Mouse (Mus musculus) cerebellum, postnatal 10 days (tissue): ENCODE measurements around the gene Ndufa10.
A peak's percentile ranks its signal among the peaks of the same experiment; 100 is the strongest.

Source experiments
- DNase-seq, 2 experiments: peaks; one replicate each; pipeline ENCODE4 v3.0.0; 2021; ENCODE audit warnings: mixed read lengths in 2 of 2

Gene Ndufa10

DNA sequence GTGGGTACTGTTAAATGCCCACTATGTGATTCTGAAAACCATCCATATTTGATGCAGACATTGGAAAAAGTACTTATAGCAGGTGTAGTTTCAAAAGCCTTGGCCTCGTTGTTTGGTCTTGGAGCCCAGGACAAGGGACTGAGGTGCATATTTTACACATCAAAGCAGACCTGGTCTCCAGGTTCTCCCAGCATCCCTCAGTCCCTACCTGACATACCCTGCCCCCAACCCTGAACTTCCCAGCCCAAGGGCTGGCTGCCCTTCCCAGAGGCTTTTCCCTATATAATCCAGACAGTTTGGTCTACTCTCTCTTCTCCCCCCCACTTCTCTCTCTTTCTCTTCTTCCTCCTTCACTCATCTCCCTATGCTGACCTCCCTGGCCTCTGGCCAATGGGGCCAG lies 42.7 kb downstream of the Ndufa10 start:
- DNase-seq, result no peak

DNA sequence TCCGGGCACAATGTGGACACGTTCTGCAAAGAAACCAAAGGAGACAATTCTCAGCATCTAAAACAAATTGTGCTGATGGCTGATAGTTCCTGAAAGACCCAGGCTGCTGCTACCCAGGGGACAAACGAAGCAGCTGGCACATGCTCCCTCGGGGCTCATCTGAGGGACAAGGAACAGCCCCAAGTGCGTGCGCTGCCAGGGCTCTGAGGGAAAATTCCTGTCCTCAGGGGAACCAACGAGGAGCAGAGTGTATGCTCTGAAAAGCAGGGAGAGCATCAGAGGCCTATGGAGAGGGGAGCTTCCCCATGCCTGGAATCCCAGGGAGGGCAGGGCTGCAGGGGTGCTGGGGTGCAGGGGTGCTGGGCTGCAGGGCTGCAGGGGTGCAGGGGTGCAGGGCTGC lies 48.9 kb downstream of the Ndufa10 start:
- DNase-seq, result no peak

DNA sequence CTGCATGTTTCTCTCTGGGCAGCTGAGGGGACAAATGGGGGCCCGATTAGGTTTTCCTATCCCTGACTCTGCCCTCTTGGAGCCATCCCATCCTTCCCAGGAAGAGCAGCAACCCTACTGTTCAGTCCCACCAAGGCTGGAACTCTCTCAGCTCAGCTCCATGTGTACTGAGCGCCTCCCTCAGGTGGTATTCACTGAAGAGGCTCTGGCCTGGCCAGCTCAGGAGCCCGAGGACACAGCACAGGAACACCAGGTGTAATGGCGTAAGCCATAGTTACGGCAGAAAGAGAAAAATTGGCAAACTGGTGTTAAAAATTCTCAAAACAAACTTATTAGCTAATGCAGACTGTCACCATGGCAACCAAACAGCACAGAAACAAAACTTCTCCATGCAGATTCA lies 68.5 kb downstream of the Ndufa10 start:
- no peak for DNase-seq

DNA sequence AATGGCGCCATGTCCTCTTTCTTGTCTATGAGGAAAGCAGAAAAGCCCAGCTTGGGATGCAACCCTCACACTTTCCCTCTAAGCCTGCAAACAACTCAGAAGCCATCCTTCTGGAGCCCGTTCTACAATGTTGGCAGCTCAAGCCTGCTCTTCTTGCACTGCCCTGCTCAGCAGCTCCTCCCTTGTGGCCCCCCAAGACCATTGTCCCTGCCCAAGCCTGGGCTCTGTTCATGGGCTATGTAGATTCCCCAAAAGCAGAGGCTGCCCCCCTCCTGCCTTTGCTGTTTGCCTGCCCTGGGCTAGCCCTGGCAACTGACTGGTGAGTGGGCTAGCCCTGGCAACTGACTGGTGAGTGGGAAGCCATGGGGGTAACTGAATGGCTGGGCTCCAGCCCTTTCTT lies 73.1 kb downstream of the Ndufa10 start:
- DNase-seq, result no peak

DNA sequence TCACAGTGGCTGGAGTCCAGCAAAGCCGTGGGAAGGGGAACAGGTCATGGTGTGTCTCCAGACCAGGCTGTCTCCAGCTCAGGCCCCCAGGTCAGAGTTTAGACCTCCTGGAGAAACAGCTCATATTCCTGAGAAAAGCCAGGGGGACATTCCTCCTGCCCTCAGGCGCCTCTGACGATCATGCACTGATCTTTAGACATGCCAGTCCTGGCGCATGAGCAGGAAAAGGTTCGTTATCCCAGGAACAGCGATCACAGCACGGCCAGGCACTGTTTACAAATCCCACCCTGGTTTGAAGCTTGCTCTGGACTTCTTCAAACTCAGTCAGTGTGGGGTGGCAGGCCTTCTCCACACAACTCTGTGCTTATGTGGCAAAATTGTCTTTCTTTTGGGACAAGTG lies 75.1 kb downstream of the Ndufa10 start:
- DNase-seq, result no peak

DNA sequence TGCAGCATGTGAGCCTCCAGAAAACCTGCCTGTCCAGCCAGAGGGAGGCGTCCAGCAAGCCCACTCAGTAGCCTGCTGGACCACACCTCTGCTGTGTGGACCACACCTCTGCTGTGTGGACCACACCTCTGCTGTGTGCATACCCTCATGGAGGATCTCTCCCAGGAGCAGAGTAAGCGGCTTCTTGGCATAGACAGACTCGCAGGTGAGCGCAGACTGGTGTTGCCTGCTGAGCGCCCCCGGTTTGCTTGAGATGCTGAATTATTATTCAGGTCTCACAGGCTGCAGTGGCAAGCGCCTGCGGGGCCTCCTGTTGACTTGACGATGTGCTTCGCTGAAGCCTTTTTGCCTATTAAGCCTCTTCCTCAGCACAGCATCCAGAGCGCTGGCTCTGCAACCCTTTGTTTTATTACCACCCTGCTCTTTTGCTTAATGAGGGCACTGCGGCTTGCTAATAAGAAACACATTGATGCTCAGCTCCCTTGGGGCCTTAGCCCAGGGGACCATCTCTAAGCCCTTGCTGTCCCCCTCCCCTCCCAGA lies 76.1 kb downstream of the Ndufa10 start:
- peak in 1 of 2 experiments; percentile 16 for DNase-seq

DNA sequence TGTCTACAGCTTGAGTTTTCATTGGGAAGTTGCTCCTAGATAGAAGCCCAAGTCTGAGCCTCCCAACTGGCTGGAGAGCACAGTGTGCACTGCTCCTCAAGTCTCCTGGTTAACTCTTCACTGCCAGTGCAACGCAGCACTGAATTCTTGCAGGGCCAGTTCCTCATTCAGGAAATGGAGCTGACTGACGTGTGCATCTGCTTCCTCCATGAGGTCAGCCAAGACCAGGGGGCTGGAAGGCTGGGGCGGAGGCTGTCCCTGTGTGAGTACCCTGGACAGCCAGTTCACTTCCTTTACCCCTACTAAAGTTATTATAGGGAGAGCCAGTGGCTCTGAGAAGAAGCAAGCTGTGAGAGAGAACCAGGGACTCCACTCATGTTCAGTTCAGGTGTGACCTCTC lies 79.4 kb downstream of the Ndufa10 start:
- DNase-seq, result no peak

DNA sequence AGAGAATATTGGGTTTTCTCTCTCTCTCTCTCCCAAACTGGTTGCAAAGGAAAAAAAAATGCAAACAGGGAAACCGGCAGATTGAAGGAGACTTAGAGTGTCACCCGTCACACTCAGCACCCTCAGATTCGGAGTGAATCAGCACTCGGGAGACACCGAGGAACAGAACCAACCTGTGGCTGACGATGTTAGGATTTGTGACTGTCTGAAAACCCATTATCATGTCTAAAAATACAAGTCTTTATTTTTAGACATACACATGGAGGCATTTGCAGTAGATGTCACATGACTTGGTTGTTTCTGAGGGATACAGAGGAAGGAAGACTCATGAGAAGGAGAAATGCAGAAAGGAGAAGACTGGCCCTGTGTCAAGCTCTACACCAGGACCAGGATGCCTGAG lies 80.5 kb downstream of the Ndufa10 start:
- no peak for DNase-seq
